Mouse (Mus musculus): ENCODE results near the gene Usp7.
"Not testable (repeated sequence)": the region's sequence is repeated elsewhere in the genome, so short reads cannot be mapped to it uniquely, and the experiment has no call there.

DNA sequence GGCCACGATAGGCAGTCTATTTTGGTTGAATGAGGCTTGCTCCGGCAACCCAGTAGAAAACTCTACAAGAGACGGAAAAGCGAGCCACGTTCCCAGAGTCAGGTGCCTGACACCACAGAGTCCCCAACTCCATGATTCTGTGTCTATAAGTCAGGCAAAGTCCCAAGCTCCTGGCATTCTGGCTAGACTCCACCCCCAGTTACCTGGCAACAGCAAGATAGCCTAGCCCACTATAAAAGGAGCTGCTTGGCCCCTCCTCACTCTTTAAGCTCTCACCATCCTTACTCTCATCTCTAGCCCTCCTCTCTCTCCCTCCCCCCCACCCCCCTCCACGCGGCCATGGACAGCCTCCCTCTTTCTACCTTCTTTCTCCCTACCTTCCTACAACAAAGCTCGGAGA lies 21.8 kb downstream of the Usp7 start:
- TF ChIP-seq TAL1, GATA1 (IDR thresholded peaks at IDR 0.05; ENCODE audit: low read length): not testable (repeated sequence)
